Mouse (Mus musculus) CH12.LX (cell line): ENCODE results near the gene Dusp15.

Source experiments
- CTCF ChIP-seq, 2 experiments: IDR thresholded peaks in 1 of 2; conservative IDR thresholded peaks in 1 of 2; 2 replicates each; pipeline ENCODE4 v1.5.1; 2011 to 2012; ENCODE audit warnings: low read depth in 2 of 2, low read length in 2 of 2, improper control_type of control experiment in 1 of 2, inconsistent platforms in 1 of 2, mild to moderate bottlenecking in 1 of 2, moderate library complexity in 1 of 2
- ETS1 ChIP-seq: conservative IDR thresholded peaks from 2 replicates; pipeline ENCODE4 v1.6.1; 2012; ENCODE audit warnings: low read depth, mild to moderate bottlenecking, inconsistent platforms, low read length, improper control_type of control experiment, moderate library complexity
- GABPA ChIP-seq: IDR thresholded peaks from 2 replicates; pipeline ENCODE4 v1.6.1; 2012; ENCODE audit warnings: low read depth, low read length, improper control_type of control experiment, inconsistent platforms; ENCODE audit not compliant: insufficient replicate concordance
- HCFC1 ChIP-seq: IDR thresholded peaks from 2 replicates; pipeline ENCODE4 v1.6.1; 2012; ENCODE audit warnings: low read depth, mild to moderate bottlenecking, inconsistent platforms, low read length, improper control_type of control experiment
- KAT2A ChIP-seq: IDR thresholded peaks from 2 replicates; pipeline ENCODE4 v1.6.1; 2012; ENCODE audit warnings: low read length, improper control_type of control experiment, inconsistent platforms; ENCODE audit not compliant: insufficient replicate concordance
- MAFK ChIP-seq: IDR thresholded peaks from 2 replicates; pipeline ENCODE4 v1.6.1; 2011; ENCODE audit warnings: low read length, improper control_type of control experiment; ENCODE audit not compliant: insufficient replicate concordance
- MEF2A ChIP-seq: IDR thresholded peaks from 2 replicates; pipeline ENCODE4 v1.6.1; 2014; ENCODE audit warnings: low read depth, mild to moderate bottlenecking, inconsistent platforms, low read length, improper control_type of control experiment, borderline replicate concordance
- POLR2A ChIP-seq: IDR thresholded peaks from 2 replicates; pipeline ENCODE4 v1.6.1; 2011; ENCODE audit warnings: low read depth, mild to moderate bottlenecking, improper control_type of control experiment, low read length
- SIN3A ChIP-seq: IDR thresholded peaks from 2 replicates; pipeline ENCODE4 v1.6.1; 2012; ENCODE audit warnings: low read length, improper control_type of control experiment, inconsistent platforms
- UBTF ChIP-seq: IDR thresholded peaks from 2 replicates; pipeline ENCODE4 v1.6.1; 2012; ENCODE audit warnings: low read depth, mild to moderate bottlenecking, inconsistent platforms, low read length, improper control_type of control experiment, moderate library complexity
- ZC3H11A ChIP-seq: IDR thresholded peaks from 2 replicates; pipeline ENCODE4 v1.6.1; 2012; ENCODE audit warnings: low read depth, mild to moderate bottlenecking, inconsistent platforms, low read length, improper control_type of control experiment

DNA sequence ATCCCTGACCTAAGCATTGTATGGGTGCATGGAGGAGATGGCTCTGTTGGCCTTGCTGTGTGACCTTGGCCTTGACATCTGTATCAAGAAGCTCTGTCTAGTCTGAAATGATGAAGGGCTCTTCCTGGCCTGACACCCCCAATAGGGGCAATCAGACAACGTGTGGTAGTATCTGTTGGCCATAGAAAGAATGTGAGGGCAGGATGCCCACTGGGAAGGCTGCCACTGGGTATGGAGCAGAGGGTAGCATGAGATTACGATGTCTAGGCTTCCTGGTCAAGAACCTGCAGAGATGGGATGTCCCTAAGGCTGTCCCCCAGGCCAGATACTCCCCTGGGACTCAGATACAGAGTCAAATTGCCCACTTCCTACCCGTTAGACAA lies 22.5 kb downstream of the Dusp15 start:
- TF ChIP-seq SIN3A (no peak), CTCF (conservative IDR thresholded peaks at IDR 0.05 in 1 of 2, IDR thresholded peaks at IDR 0.05 in 1 of 2; ENCODE audit: low read depth in 2 of 2, low read length in 2 of 2) (no peak), POLR2A (no peak), MEF2A (no peak), ZC3H11A (no peak), GABPA (no peak), ETS1 (no peak), HCFC1 (no peak), KAT2A (no peak), MAFK (no peak), UBTF (no peak)
